Mouse (Mus musculus): ENCODE results near the gene Stk11ip.
A peak's percentile ranks its signal among the peaks of the same experiment; 100 is the strongest.

The Stk11ip gene

GRCm38 (mm10) chr1:75541496-75541895 lies 20.2 kb downstream of the Stk11ip start:
- DNase-seq (ENCODE audit: low spot score): no peak

GRCm38 (mm10) chr1:75544351-75544750 lies 23.0 kb downstream of the Stk11ip start:
- DNase-seq (ENCODE audit: low spot score): no peak

GRCm38 (mm10) chr1:75545965-75546956 lies 24.9 kb downstream of the Stk11ip start, which contains the start of gene Slc4a3:
Gene Slc4a3, plus strand, starts transcription at chr1:75546266.
- DNase-seq (ENCODE audit: low spot score): peak; percentile 51

GRCm38 (mm10) chr1:75547351-75547750 lies 26.0 kb downstream of the Stk11ip start:
- no peak for DNase-seq (ENCODE audit: low spot score)

GRCm38 (mm10) chr1:75548083-75548482 lies 26.8 kb downstream of the Stk11ip start:
- no peak for DNase-seq (ENCODE audit: low spot score)

- no peak for DNase-seq (ENCODE audit: low spot score)
These were observed 27.5 kb downstream of the Stk11ip start for GRCm38 (mm10) chr1:75548871-75549270.

- no peak for DNase-seq (ENCODE audit: low spot score)
These were observed 28.3 kb downstream of the Stk11ip start for GRCm38 (mm10) chr1:75549289-75550279.

- no peak for DNase-seq (ENCODE audit: low spot score)
These were observed 29.3 kb downstream of the Stk11ip start for GRCm38 (mm10) chr1:75550586-75550985.

- DNase-seq (ENCODE audit: low spot score): no peak
These were observed 34.4 kb downstream of the Stk11ip start for GRCm38 (mm10) chr1:75555680-75556079.

GRCm38 (mm10) chr1:75556143-75556781 lies 34.9 kb downstream of the Stk11ip start:
- DNase-seq (ENCODE audit: low spot score): no peak

GRCm38 (mm10) chr1:75557041-75557440 lies 35.7 kb downstream of the Stk11ip start:
- DNase-seq (ENCODE audit: low spot score): no peak

- no peak for DNase-seq (ENCODE audit: low spot score)
These were observed 37.3 kb downstream of the Stk11ip start for GRCm38 (mm10) chr1:75558388-75559178.

GRCm38 (mm10) chr1:75559212-75559925 lies 38.0 kb downstream of the Stk11ip start:
- peak; percentile 88 for DNase-seq (ENCODE audit: low spot score)

GRCm38 (mm10) chr1:75560206-75560913 lies 39.0 kb downstream of the Stk11ip start:
- DNase-seq (ENCODE audit: low spot score): no peak

GRCm38 (mm10) chr1:75561221-75561897 lies 40.0 kb downstream of the Stk11ip start:
- DNase-seq (ENCODE audit: low spot score): no peak

GRCm38 (mm10) chr1:75561898-75562238 lies 40.5 kb downstream of the Stk11ip start:
- no peak for DNase-seq (ENCODE audit: low spot score)

GRCm38 (mm10) chr1:75564102-75564501 lies 42.8 kb downstream of the Stk11ip start:
- no peak for DNase-seq (ENCODE audit: low spot score)

- DNase-seq (ENCODE audit: low spot score): no peak
These were observed 43.6 kb downstream of the Stk11ip start for GRCm38 (mm10) chr1:75564916-75565315.

GRCm38 (mm10) chr1:75565616-75566015 lies 44.3 kb downstream of the Stk11ip start:
- DNase-seq (ENCODE audit: low spot score): no peak

Data from yolk sac, embryonic 10.5 days (tissue).